Mouse (Mus musculus) cerebellum, adult 9-11 months (tissue): ENCODE data around the gene Kcnj9.
A peak's percentile ranks its signal among the peaks of the same experiment; 100 is the strongest.

Experiments used
- DNase-seq: peaks from one replicate; pipeline ENCODE4 v3.0.0; 2022

Gene Kcnj9

GRCm38 (mm10) chr1:172311921-172312767 is 17.0 kb downstream of the Kcnj9 start:
- peak; percentile 95 for DNase-seq

- DNase-seq, result peak; percentile 92
Observed at GRCm38 (mm10) chr1:172311248-172311906, 17.7 kb downstream of the Kcnj9 start.

GRCm38 (mm10) chr1:172309699-172310398 is 19.3 kb downstream of the Kcnj9 start:
- DNase-seq, result peak; percentile 93

GRCm38 (mm10) chr1:172308409-172308808 is 20.7 kb downstream of the Kcnj9 start:
- peak; percentile 65 for DNase-seq

DNA sequence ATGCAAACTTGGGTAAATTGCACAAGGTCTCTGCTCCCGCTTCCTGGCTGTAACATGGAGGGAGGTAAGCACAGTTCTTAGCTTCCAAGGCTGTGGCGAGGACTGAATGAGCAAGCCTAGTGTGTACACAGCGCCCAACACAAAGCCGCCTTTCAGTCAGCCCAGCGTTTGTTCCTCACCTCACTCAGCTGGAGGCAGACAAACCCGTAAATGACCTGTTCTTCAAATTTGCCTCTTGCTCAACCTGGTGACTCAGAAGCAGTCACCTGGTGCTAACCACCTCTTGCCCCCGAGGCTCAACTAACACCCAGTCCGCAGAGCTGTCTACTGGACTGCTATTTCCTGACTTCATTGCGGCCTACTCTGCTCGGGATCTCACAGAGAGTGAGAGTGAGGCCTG is 21.2 kb downstream of the Kcnj9 start:
- peak; percentile 50 for DNase-seq

GRCm38 (mm10) chr1:172306885-172307284 is 22.2 kb downstream of the Kcnj9 start:
- peak; percentile 61 for DNase-seq

GRCm38 (mm10) chr1:172306196-172306595 is 22.9 kb downstream of the Kcnj9 start:
- DNase-seq, result no peak

- no peak for DNase-seq
Observed at GRCm38 (mm10) chr1:172305635-172306034, 23.5 kb downstream of the Kcnj9 start.

DNA sequence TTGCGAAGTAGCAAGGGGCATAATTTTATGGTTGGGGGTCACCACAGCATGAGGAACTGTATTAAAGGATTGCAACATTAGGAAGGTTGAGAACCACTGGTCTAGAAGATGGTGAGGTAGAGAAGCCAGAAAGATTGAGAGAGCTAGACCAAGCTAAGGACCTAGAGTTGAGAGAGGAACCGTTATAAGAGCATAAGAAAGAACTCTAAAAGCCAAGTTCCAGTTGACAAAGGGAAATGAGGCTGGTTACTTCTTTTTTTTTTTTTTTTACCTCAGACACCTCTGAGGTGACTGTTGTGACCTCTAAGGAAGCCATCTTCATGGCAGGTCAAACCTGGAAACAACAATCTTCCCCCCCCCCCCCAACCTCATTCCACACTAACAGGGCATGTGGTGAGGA is 24.0 kb downstream of the Kcnj9 start:
- no peak for DNase-seq

- DNase-seq, result no peak
Observed at GRCm38 (mm10) chr1:172304443-172304842, 24.7 kb downstream of the Kcnj9 start.

- DNase-seq, result no peak
Observed at GRCm38 (mm10) chr1:172302851-172303250, 26.3 kb downstream of the Kcnj9 start.

- no peak for DNase-seq
Observed at GRCm38 (mm10) chr1:172302311-172302710, 26.8 kb downstream of the Kcnj9 start.

DNA sequence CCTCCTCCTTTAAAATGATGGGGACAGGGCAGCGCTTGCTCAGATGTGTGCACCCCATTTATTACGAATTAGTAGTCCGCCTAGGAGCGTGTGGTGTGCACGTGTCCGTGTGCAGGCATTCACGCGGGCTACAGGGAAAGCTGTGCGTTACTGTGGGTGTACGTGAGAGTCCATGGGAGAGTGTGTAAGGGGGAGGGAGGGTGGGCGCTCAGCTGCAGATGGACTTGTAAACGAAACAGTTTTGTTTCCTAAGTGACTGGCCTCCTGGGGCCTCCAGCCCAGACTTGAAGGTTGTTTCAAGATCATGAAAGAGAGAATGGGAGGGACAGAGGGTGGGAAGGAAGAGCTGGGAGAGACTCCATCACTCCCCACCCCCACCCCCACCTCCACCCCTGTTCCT is 27.9 kb downstream of the Kcnj9 start:
- DNase-seq, result no peak

- DNase-seq, result no peak
Observed at GRCm38 (mm10) chr1:172300247-172300646, 28.9 kb downstream of the Kcnj9 start.

- no peak for DNase-seq
Observed at GRCm38 (mm10) chr1:172299528-172299927, 29.6 kb downstream of the Kcnj9 start.

DNA sequence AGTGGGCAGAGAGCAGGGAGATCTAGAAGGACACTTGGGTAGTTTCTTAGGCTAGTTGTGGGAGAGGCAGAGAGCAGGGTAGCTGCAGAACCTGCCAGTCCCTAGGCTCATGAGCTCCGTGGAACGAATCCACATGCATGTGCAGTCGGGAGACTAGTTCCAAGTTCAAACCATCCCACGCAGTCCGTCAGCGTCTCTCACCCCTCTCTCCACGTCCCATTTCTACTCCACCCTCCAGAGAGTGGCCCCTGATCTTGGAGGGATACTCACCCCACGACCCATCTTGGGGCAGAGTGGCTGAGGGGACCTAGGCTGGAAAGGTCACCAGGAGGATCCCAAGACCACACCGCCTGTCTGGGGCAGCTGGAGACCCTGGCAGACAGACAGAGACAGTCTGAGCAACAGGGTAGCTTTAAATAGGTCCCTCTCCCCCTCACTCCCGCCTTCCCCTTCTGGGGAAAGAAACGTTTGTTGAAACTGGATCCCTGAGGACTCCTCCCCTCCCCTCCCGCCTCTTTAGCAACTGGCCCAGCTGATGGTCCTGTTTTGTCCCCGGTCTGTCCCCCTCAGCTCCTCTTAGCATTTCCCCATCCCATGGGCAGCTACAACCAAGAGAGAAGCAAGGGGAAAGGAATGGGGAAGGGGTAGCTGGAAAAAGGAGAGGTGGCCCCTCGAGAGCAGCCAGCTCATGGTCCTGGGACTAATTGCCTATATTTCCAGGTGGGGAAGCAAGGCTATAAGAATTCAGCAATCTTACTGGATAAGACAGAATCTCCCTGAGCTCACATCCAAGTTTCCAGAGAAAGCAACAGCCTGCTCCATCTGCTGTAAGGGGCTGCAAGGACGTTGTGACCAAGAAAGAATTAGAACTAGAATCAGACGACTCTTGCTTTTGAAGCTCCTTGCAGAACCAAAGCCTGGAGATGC is 31.2 kb downstream of the Kcnj9 start, which contains the start of gene Atp1a2:
Gene Atp1a2, minus strand, starts transcription at position 454 of the 927 bp plus-strand sequence.
- no peak for DNase-seq

GRCm38 (mm10) chr1:172296816-172297510 is 32.2 kb downstream of the Kcnj9 start:
- no peak for DNase-seq

DNA sequence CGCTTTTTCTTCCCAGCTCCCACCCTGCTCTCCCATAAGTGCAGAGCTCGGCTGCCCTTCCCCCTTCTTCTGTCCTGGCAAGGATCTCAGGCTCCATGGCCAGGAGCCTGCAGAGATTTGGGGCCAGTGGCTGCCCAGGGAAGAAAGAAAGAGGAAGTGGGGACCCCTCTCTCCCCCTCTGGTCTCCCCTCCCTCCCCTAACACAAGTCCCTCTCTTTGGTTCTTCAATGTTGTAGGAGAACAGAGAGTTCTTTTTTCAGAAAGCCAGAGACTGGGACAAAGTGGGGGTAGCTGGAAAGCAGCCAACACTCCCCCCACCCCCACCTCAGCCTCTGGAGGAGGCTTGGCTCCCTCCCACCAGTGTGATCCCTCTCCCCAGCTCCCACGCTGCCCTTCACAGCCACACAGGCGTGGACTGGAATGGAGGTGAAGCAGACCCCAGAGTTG is 33.3 kb downstream of the Kcnj9 start:
- peak; percentile 50 for DNase-seq

GRCm38 (mm10) chr1:172293449-172293848 is 35.7 kb downstream of the Kcnj9 start:
- no peak for DNase-seq

GRCm38 (mm10) chr1:172292880-172293279 is 36.2 kb downstream of the Kcnj9 start:
- DNase-seq, result no peak

- DNase-seq, result no peak
Observed at GRCm38 (mm10) chr1:172289617-172289946, 39.5 kb downstream of the Kcnj9 start.
